Mouse (Mus musculus): ENCODE data around the gene Hk3. TPM values are rescaled to one million over a fixed set of nuclear protein-coding genes. Genes with fewer than 3 reads are reported as not detected.

Hk3 gene
- polyA plus RNA-seq, 1 experiment, result not detected

- Histone ChIP-seq H3K4me1 (ENCODE audit: control insufficient read depth, insufficient read depth, low read length) (no peaks in the 10 kb centered on the region), H3K27me3 (ENCODE audit: control insufficient read depth, insufficient read depth, low read length, poor library complexity, severe bottlenecking) (no peaks in the 10 kb centered on the region), H3K9ac (ENCODE audit: low read depth, poor library complexity, severe bottlenecking) (no peak overlapping the region), H3K4me3 (ENCODE audit: low read depth, low read length) (no peak overlapping the region), H3K27ac (ENCODE audit: insufficient read depth, low read length) (no peak overlapping the region), H3K36me3 (ENCODE audit: control insufficient read depth, insufficient read depth, low read length, poor library complexity, severe bottlenecking) (no peaks in the 10 kb centered on the region), H3K9me3 (replicated peaks; ENCODE audit: control insufficient read depth, insufficient read depth, low read length, poor library complexity, severe bottlenecking) (no peaks in the 10 kb centered on the region)
- TF ChIP-seq EP300 (IDR thresholded peaks at IDR 0.05; ENCODE audit: insufficient read depth, low read depth, low read length), result peak; percentile 45; the same call in 1 of the 2 replicates
- TF ChIP-seq POLR2A (IDR thresholded peaks at IDR 0.05; ENCODE audit: insufficient read depth, low read length), result no peak
- peak; percentile 10 for TF ChIP-seq CTCF (IDR thresholded peaks at IDR 0.05; ENCODE audit: low read depth, low read length)
Measured at GRCm38 (mm10) chr13:54970521-54971247, 50.5 kb downstream of the Hk3 start.

GRCm38 (mm10) chr13:54969513-54969912 is 51.7 kb downstream of the Hk3 start:
- no peaks in the 10 kb centered on the region for H3K36me3 ChIP-seq (ENCODE audit: control insufficient read depth, insufficient read depth, low read length, poor library complexity, severe bottlenecking)
- H3K9me3 ChIP-seq (replicated peaks; ENCODE audit: control insufficient read depth, insufficient read depth, low read length, poor library complexity, severe bottlenecking), result no peaks in the 10 kb centered on the region
- H3K27ac ChIP-seq (ENCODE audit: insufficient read depth, low read length), result no peak overlapping the region
- H3K4me1 ChIP-seq (ENCODE audit: control insufficient read depth, insufficient read depth, low read length), result no peaks in the 10 kb centered on the region
- no peak overlapping the region for H3K9ac ChIP-seq (ENCODE audit: low read depth, poor library complexity, severe bottlenecking)
- no peaks in the 10 kb centered on the region for H3K27me3 ChIP-seq (ENCODE audit: control insufficient read depth, insufficient read depth, low read length, poor library complexity, severe bottlenecking)
- H3K4me3 ChIP-seq (ENCODE audit: low read depth, low read length), result no peak overlapping the region
- TF ChIP-seq POLR2A (IDR thresholded peaks at IDR 0.05; ENCODE audit: insufficient read depth, low read length), result no peak
- no peak for TF ChIP-seq CTCF (IDR thresholded peaks at IDR 0.05; ENCODE audit: low read depth, low read length)
- TF ChIP-seq EP300 (IDR thresholded peaks at IDR 0.05; ENCODE audit: insufficient read depth, low read depth, low read length), result no peak

- Histone ChIP-seq H3K4me1 (ENCODE audit: control insufficient read depth, insufficient read depth, low read length) (no peaks in the 10 kb centered on the region), H3K4me3 (ENCODE audit: low read depth, low read length) (no peak overlapping the region), H3K27me3 (ENCODE audit: control insufficient read depth, insufficient read depth, low read length, poor library complexity, severe bottlenecking) (no peaks in the 10 kb centered on the region), H3K9ac (ENCODE audit: low read depth, poor library complexity, severe bottlenecking) (no peak overlapping the region), H3K36me3 (ENCODE audit: control insufficient read depth, insufficient read depth, low read length, poor library complexity, severe bottlenecking) (no peaks in the 10 kb centered on the region), H3K9me3 (replicated peaks; ENCODE audit: control insufficient read depth, insufficient read depth, low read length, poor library complexity, severe bottlenecking) (no peaks in the 10 kb centered on the region), H3K27ac (ENCODE audit: insufficient read depth, low read length) (no peak overlapping the region)
- TF ChIP-seq EP300 (IDR thresholded peaks at IDR 0.05; ENCODE audit: insufficient read depth, low read depth, low read length), result no peak
- TF ChIP-seq CTCF (IDR thresholded peaks at IDR 0.05; ENCODE audit: low read depth, low read length), result no peak
Measured at GRCm38 (mm10) chr13:54968636-54969035, 52.5 kb downstream of the Hk3 start.

GRCm38 (mm10) chr13:54967501-54967900 is 53.7 kb downstream of the Hk3 start:
- TF ChIP-seq CTCF (IDR thresholded peaks at IDR 0.05; ENCODE audit: low read depth, low read length) (no peak), POLR2A (IDR thresholded peaks at IDR 0.05; ENCODE audit: insufficient read depth, low read length) (no peak), EP300 (IDR thresholded peaks at IDR 0.05; ENCODE audit: insufficient read depth, low read depth, low read length) (no peak)
- Histone ChIP-seq H3K27ac (ENCODE audit: insufficient read depth, low read length) (no peak overlapping the region), H3K4me3 (ENCODE audit: low read depth, low read length) (no peak overlapping the region), H3K9me3 (replicated peaks; ENCODE audit: control insufficient read depth, insufficient read depth, low read length, poor library complexity, severe bottlenecking) (no peaks in the 10 kb centered on the region), H3K36me3 (ENCODE audit: control insufficient read depth, insufficient read depth, low read length, poor library complexity, severe bottlenecking) (no peaks in the 10 kb centered on the region), H3K9ac (ENCODE audit: low read depth, poor library complexity, severe bottlenecking) (no peak overlapping the region), H3K27me3 (ENCODE audit: control insufficient read depth, insufficient read depth, low read length, poor library complexity, severe bottlenecking) (no peaks in the 10 kb centered on the region), H3K4me1 (ENCODE audit: control insufficient read depth, insufficient read depth, low read length) (no peaks in the 10 kb centered on the region)

GRCm38 (mm10) chr13:54965256-54965655 is 55.9 kb downstream of the Hk3 start:
- H3K4me3 ChIP-seq (ENCODE audit: low read depth, low read length), result no peak overlapping the region
- no peaks in the 10 kb centered on the region for H3K27me3 ChIP-seq (ENCODE audit: control insufficient read depth, insufficient read depth, low read length, poor library complexity, severe bottlenecking)
- H3K27ac ChIP-seq (ENCODE audit: insufficient read depth, low read length), result no peak overlapping the region
- no peak overlapping the region for H3K9ac ChIP-seq (ENCODE audit: low read depth, poor library complexity, severe bottlenecking)
- H3K36me3 ChIP-seq (ENCODE audit: control insufficient read depth, insufficient read depth, low read length, poor library complexity, severe bottlenecking), result no peaks in the 10 kb centered on the region
- peak; percentile 11 for TF ChIP-seq CTCF (IDR thresholded peaks at IDR 0.05; ENCODE audit: low read depth, low read length)
- TF ChIP-seq EP300 (IDR thresholded peaks at IDR 0.05; ENCODE audit: insufficient read depth, low read depth, low read length), result no peak
- no peaks in the 10 kb centered on the region for H3K9me3 ChIP-seq (replicated peaks; ENCODE audit: control insufficient read depth, insufficient read depth, low read length, poor library complexity, severe bottlenecking)
- no peaks in the 10 kb centered on the region for H3K4me1 ChIP-seq (ENCODE audit: control insufficient read depth, insufficient read depth, low read length)

- Histone ChIP-seq H3K4me3 (ENCODE audit: low read depth, low read length) (no peak overlapping the region), H3K27me3 (ENCODE audit: control insufficient read depth, insufficient read depth, low read length, poor library complexity, severe bottlenecking) (no peaks in the 10 kb centered on the region), H3K4me1 (ENCODE audit: control insufficient read depth, insufficient read depth, low read length) (no peaks in the 10 kb centered on the region), H3K36me3 (ENCODE audit: control insufficient read depth, insufficient read depth, low read length, poor library complexity, severe bottlenecking) (no peaks in the 10 kb centered on the region), H3K9me3 (replicated peaks; ENCODE audit: control insufficient read depth, insufficient read depth, low read length, poor library complexity, severe bottlenecking) (no peaks in the 10 kb centered on the region), H3K27ac (ENCODE audit: insufficient read depth, low read length) (no peak overlapping the region), H3K9ac (ENCODE audit: low read depth, poor library complexity, severe bottlenecking) (no peak overlapping the region)
- TF ChIP-seq CTCF (IDR thresholded peaks at IDR 0.05; ENCODE audit: low read depth, low read length) (no peak), EP300 (IDR thresholded peaks at IDR 0.05; ENCODE audit: insufficient read depth, low read depth, low read length) (no peak), POLR2A (IDR thresholded peaks at IDR 0.05; ENCODE audit: insufficient read depth, low read length) (no peak)
Measured at GRCm38 (mm10) chr13:54960491-54960890, 60.7 kb downstream of the Hk3 start.
